Mouse (Mus musculus): Measurements from ENCODE around the gene Sptlc2. TPM values are rescaled to one million over a fixed set of nuclear protein-coding genes. Genes with fewer than 3 reads are reported as not detected.

Gene Sptlc2
- total RNA-seq (2021), result 100 to 1,000 TPM; 135 to 149 TPM
- long read RNA-seq, experiment 1, full-length matches to known transcripts, result 124 of 143 reads
- long read RNA-seq, experiment 1, partial matches to known transcripts, result 9 of 143 reads
- long read RNA-seq, experiment 1, other reads (novel, unspliced or antisense), result 10 of 143 reads
- long read RNA-seq, experiment 2, full-length matches to known transcripts, result 38 of 50 reads
- long read RNA-seq, experiment 2, partial matches to known transcripts, result 5 of 50 reads
- long read RNA-seq, experiment 2, other reads (novel, unspliced or antisense), result 7 of 50 reads

- peak; percentile 100 for DNase-seq
These were observed at the start of gene Sptlc2 for GRCm38 (mm10) chr12:87388122-87388774. Gene Sptlc2, minus strand, starts transcription at chr12:87388355.

- DNase-seq, result no peak
These were observed 40.7 kb upstream of the Sptlc2 start for GRCm38 (mm10) chr12:87428885-87429284.

DNA sequence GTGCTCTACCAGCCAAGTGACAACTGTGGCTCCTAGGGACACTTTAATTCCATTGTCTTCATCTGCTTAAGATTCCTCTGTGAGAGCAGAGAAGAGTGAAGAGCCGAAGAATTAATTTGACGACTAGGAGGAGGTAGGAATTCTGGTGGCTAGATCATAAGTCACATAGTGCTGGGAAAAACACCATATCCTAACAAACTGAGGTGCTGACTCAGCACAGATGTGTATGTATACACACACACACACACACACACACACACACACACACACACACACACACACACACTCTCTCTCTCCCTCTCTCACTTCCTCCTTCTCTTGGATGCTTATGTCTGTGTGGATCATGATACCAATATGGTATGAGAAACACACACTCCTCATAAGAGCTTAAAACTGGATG is 40.1 kb upstream of the Sptlc2 start:
- no peak for DNase-seq

DNA sequence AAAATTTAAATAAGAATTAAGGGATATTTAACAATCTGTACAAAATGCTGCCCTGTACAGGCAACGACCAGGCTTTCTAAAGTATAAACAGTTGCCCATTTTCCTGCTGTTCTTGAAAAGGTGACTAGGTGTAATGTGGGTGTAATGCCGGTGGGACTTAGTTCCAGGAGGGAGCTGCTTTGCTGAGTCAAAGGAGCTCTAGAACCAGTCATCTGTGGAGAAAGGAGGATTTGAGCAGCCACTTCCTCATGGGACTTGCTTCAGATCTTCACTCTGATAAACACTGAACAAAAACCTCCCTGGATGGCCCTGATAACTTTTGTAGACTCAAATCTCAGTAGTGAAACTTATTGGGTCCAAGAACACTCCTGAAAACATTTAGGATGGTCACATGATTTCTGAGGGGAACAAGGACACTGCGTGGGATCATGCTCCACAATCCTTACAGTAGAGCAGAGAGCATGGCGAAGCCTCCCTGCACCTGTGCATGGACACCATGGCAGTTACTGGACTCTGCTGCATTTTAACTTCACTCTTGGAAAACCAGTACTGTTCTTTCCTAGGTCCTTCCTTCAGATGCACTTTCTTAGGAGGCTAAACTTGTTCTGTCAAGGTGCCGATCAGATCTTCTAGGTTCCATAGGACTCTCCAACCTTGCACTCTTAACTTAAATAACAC is 38.3 kb upstream of the Sptlc2 start:
- no peak for DNase-seq

GRCm38 (mm10) chr12:87424516-87424915 is 36.4 kb upstream of the Sptlc2 start:
- no peak for DNase-seq

DNA sequence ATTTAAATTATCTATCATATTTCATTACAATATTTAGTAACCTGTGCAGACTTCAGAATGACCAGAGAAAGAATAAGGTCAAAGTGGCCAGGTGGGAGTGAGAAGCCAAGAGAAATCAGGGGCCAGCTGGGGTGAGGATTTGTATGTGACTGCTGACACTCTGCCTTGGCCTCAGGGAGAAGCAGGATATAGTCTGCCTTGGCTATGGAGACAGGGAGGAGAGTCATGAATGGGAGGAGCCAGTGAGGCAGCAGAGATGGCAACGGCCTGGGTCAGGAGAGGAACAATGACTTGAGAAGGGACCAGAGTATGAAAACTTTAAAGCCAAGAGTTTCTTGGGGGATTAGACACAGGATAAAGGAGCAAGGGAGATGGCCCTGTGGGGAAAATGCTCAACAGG is 35.5 kb upstream of the Sptlc2 start:
- DNase-seq, result no peak

- no peak for DNase-seq
These were observed 33.8 kb upstream of the Sptlc2 start for GRCm38 (mm10) chr12:87421708-87422507.

DNA sequence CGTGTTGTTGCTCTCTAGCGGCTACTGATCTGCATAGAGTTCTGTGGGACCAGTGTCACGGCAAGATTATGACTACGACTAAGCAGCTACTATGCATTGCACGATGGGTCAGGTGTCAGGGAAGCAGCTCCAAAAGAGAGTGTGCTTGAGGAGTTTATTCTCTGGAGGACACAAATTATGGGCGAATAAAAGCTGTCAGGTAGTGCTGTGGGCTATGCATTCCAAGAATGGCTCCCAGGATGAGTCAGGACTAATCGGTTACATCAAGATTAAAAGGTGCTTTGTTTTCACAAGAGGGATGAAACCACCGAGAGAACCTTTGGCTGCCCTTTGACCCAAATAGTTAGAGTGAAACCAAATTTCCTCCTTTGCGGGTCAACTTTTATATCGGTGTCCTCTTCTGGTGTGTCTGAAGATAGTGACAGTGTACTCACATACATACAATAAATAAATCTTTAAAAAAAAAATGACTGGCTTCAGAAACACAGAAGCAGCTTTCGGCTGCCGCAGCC is 31.9 kb upstream of the Sptlc2 start:
- DNase-seq, result no peak

GRCm38 (mm10) chr12:87418921-87419320 is 30.8 kb upstream of the Sptlc2 start:
- DNase-seq, result no peak

DNA sequence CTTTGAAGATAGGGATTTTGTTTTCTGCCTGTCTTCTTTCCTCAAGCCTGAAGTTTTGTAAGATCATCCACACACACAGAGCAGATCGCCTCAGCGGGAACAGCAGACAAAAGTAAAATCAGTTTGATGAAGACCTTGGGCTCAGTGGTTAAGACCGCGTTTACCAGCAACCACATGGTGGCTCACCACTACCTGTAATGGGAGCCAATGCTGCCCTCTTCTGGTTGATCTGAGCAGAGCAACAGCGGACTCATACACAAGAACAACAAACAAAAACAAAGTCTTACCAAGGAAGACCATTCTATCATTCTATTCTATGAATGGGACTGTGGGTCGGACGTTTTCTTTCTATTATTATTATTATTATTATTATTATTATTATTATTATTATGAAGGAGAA is 28.5 kb upstream of the Sptlc2 start:
- peak; percentile 79 for DNase-seq

DNA sequence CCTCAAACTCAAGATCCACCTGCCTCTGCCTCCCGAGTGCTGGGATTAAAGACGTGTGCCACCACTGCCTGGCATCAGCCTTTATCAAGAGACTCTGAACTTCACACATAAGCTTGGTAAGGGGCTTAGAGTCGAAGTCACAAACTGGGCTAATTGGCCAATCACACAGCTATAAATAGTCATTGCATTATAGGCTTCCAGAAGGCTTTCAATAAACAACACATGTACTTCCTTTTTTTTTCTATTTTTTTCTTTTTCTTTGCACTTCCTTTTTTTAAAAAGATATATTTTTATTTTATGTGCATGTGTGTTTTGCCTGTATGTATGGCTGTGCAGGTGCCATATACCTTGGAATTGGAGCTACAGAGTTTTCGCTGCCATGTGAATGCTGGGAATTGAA is 27.2 kb upstream of the Sptlc2 start:
- DNase-seq, result no peak

GRCm38 (mm10) chr12:87413179-87413790 is 25.1 kb upstream of the Sptlc2 start:
- peak; percentile 85 for DNase-seq

- no peak for DNase-seq
These were observed 22.8 kb upstream of the Sptlc2 start for GRCm38 (mm10) chr12:87410999-87411398.

DNA sequence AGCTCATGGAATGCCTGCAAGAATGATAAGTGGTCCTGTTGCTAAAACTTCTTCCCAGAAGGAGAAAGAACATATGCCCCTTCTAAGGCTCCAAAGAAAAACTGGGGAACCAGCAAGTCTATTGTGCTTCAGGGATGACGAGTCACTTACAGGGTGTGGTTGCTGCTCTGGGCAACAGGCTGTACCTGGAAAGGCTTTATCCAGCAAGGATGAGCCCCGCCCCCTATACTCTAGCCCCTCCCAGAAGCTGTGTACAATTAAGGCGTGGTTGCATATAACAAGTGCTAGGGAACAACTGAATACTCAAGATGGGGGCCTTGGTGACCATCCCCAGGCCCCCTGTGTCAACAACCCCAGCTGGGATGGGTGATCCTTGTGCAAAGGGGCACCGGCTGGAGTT is 21.0 kb upstream of the Sptlc2 start:
- no peak for DNase-seq

DNA sequence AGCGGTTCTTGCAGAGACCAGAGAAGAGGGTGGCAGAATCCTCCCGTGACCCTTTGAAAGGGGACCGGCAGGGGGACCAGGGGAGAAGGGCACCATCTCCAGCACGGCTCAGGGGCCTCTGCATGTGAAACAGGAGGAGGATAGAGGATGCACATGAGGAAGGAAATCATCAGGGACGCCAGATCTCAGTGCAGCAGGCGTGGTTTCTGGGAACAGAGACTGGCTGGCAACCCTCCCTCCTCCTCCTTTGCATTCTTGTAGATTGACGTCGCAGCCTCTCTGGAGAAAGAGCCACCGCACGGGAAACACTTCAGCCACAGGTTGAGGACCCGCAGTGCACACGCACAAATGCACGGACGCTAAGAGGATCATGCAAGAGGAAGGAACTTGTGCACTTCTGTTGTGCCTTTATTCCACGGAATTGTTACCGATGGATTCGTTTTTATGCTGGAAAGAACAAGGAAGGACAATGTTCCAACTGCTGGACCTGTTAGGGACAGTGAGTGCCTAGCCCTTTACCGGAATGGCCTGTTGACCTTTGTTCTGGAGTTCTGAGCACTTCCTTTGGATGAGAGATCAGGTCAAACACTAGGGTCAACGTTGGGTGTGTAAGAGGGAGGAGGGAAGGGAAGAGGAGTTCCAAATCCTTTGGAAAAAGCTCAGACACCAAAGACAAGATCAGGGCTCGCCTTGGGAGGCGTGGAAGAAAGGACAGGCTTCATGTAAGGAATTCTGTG is 19.9 kb upstream of the Sptlc2 start:
- peak; percentile 68 for DNase-seq

GRCm38 (mm10) chr12:87405721-87406120 is 17.6 kb upstream of the Sptlc2 start:
- DNase-seq, result no peak

GRCm38 (mm10) chr12:87405165-87405564 is 17.0 kb upstream of the Sptlc2 start:
- DNase-seq, result no peak

GRCm38 (mm10) chr12:87401883-87402282 is 13.7 kb upstream of the Sptlc2 start:
- DNase-seq, result no peak

DNA sequence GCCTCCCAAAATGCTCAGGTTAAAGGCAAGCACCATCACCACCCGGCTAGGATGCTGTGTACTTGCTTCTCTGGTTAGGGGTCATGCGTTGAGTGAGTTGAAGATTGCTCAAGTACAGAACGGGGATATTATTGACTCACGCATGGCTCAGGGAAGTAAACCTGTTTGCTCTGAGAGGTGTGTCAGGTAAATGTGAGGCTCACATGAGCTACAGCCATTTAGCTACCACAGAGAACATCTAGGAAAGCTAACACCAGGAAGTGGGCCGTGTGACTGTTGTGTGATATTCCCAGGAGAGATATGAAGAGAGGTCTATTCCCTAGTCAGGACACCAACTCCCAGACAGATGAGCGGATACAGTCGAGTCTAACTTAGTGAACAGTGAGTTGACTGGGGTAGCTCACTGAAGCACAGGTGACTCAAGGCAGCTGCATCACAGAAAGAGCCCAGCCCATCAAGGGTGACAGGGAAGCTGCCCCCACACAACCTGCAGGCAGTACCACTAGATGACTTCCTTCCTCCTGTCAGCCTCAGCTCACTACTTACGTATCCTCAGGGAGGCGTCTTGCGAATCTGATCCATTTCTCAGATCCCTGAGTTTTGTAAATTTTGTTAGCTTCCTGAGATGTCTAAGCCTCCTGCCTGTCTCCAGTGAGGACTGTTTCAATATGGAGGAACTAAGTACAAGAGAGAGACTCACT is 11.1 kb upstream of the Sptlc2 start:
- no peak for DNase-seq

GRCm38 (mm10) chr12:87397811-87398417 is 9.8 kb upstream of the Sptlc2 start:
- DNase-seq, result peak; percentile 57

Measured in adrenal gland, postnatal 10 days (tissue).